Mouse (Mus musculus): Measurements from ENCODE around the gene Ccdc181. TPM values are rescaled to one million over a fixed set of nuclear protein-coding genes. Genes with fewer than 3 reads are reported as not detected.
A peak's percentile ranks its signal among the peaks of the same experiment; 100 is the strongest.

Gene Ccdc181
- polyA plus RNA-seq, 1 experiment: 0.07 TPM

DNA sequence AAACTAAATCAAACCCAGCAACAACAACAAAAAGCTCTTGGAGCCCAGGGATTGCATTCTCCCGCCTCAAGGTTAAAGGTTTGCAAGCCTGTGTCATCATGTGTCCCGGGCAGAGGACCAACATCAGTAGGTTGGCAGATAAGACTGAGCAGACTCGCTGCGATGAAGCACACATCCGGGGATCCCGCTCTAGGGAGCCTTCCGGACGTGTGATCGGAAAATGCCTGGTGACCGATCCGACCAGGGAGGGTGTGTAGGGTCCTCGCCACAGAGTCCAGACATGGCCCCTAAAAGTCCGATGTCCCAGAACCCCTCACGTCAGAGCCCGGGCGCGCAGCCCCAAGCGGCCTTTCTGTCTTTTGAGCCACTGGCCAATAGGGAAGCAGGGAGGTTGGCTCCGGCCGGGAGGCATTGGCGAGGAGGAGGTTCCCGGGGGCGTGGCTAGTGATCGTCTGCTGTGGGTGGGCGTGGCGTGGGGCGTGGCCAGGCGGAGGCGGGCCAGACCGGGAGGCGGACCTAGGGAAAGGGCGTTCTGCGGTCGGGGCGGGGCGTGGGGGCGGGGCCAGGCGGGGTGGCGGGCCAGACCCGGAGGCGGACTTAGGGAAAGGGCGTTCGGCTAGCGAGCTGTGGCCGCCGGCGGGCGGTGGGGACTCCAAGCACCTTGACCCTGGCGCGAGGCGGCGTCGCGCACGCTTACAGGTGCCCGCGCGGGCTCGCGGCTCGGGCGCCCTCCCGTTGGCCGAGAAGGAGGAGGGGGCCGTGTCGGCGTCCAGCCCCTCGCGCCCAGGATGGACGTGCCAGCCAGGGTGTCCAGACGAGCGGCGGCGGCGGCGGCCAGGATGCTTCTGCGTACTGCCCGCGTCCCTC is 26.7 kb upstream of the Ccdc181 start, which contains the start of gene Slc19a2:
TSS of gene Slc19a2 (plus strand) at position 582 of the 867 bp plus-strand sequence.
- no peaks in the 10 kb centered on the region for H3K9me3 ChIP-seq (ENCODE audit: control insufficient read depth, low read length)
- peak within 1 kb of the TSS; percentile 65 for H3K4me3 ChIP-seq (replicated peaks)
- peaks cover 4% of the 10 kb centered on the region; the same call in 1 of the 2 replicates for H3K27me3 ChIP-seq (ENCODE audit: control insufficient read depth)
- TF ChIP-seq GATA1 (IDR thresholded peaks at IDR 0.05; ENCODE audit: low read length) (peak; percentile 58; the same call in 1 of the 2 replicates), TAL1 (IDR thresholded peaks at IDR 0.05; ENCODE audit: low read length) (no peak)
- no peaks in the 10 kb centered on the region for H3K36me3 ChIP-seq (ENCODE audit: control insufficient read depth)
- H3K4me1 ChIP-seq (ENCODE audit: control insufficient read depth): peaks cover 44% of the 10 kb centered on the region

GRCm38 (mm10) chr1:164249332-164249711 is 26.1 kb upstream of the Ccdc181 start:
- no peaks in the 10 kb centered on the region; the same call in 1 of the 2 replicates for H3K36me3 ChIP-seq (ENCODE audit: control insufficient read depth)
- no peaks in the 10 kb centered on the region for H3K9me3 ChIP-seq (ENCODE audit: control insufficient read depth, low read length)
- H3K27me3 ChIP-seq (ENCODE audit: control insufficient read depth): peaks cover 4% of the 10 kb centered on the region; the same call in 1 of the 2 replicates
- peaks cover 46% of the 10 kb centered on the region for H3K4me1 ChIP-seq (ENCODE audit: control insufficient read depth)
- TF ChIP-seq GATA1 (IDR thresholded peaks at IDR 0.05; ENCODE audit: low read length) (no peak), TAL1 (IDR thresholded peaks at IDR 0.05; ENCODE audit: low read length) (no peak)
- H3K4me3 ChIP-seq (replicated peaks): peak overlapping the region; percentile 65

- Histone ChIP-seq H3K36me3 (ENCODE audit: control insufficient read depth) (peaks cover 2% of the 10 kb centered on the region; the same call in 1 of the 2 replicates), H3K4me3 (replicated peaks) (peak overlapping the region; percentile 65), H3K9me3 (ENCODE audit: control insufficient read depth, low read length) (no peaks in the 10 kb centered on the region), H3K4me1 (ENCODE audit: control insufficient read depth) (peaks cover 56% of the 10 kb centered on the region), H3K27me3 (ENCODE audit: control insufficient read depth) (no peaks in the 10 kb centered on the region)
- TF ChIP-seq TAL1 (IDR thresholded peaks at IDR 0.05; ENCODE audit: low read length): no peak
- no peak for TF ChIP-seq GATA1 (IDR thresholded peaks at IDR 0.05; ENCODE audit: low read length)
Measured at GRCm38 (mm10) chr1:164250391-164251150, 24.8 kb upstream of the Ccdc181 start.

DNA sequence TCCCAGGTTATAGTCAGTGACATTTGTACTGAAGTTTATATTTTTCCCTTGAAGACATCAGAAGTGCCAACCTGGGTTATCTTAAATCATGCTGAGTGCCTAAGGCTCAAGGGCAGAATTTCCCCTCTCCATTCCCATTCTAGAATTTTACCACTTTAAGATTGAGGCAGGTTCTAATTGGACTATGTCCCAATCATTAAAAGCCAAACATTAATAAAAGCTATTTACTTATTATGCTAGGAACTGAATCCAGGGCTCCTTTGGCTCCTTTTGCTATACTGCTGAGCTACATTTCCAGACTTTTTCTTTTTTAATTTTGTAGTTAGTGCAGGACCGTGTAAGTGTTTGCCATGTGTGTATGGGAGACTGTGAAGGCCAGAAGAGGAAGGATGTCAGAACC is 23.9 kb upstream of the Ccdc181 start:
- TF ChIP-seq TAL1 (IDR thresholded peaks at IDR 0.05; ENCODE audit: low read length) (no peak), GATA1 (IDR thresholded peaks at IDR 0.05; ENCODE audit: low read length) (no peak)
- peaks cover 4% of the 10 kb centered on the region for H3K36me3 ChIP-seq (ENCODE audit: control insufficient read depth)
- no peak overlapping the region for H3K4me3 ChIP-seq (replicated peaks)
- H3K9me3 ChIP-seq (ENCODE audit: control insufficient read depth, low read length): no peaks in the 10 kb centered on the region
- H3K27me3 ChIP-seq (ENCODE audit: control insufficient read depth): no peaks in the 10 kb centered on the region
- peaks cover 56% of the 10 kb centered on the region for H3K4me1 ChIP-seq (ENCODE audit: control insufficient read depth)

DNA sequence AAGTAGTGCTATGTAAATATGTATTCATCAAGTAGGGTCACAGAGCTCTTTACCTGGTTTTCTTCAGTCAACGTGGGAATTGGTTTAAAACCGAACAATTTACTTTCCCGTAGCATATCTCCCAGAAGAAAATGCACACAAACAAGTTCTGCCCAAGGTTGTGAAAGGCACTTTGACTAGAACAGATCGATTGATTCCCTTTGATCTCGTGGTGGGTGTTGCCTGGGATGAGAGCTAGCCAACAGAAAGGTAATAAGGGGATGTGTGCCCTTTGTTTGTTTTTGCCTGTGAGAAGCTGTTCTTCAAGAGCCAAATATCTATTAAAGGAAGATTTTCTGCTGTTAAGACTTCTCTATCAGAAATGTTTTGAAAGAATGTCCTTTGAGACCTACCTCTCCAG is 22.8 kb upstream of the Ccdc181 start:
- Histone ChIP-seq H3K27me3 (ENCODE audit: control insufficient read depth) (no peaks in the 10 kb centered on the region), H3K36me3 (ENCODE audit: control insufficient read depth) (peaks cover 15% of the 10 kb centered on the region), H3K4me1 (ENCODE audit: control insufficient read depth) (peaks cover 53% of the 10 kb centered on the region), H3K4me3 (replicated peaks) (no peak overlapping the region), H3K9me3 (ENCODE audit: control insufficient read depth, low read length) (no peaks in the 10 kb centered on the region)
- TF ChIP-seq TAL1 (IDR thresholded peaks at IDR 0.05; ENCODE audit: low read length) (no peak), GATA1 (IDR thresholded peaks at IDR 0.05; ENCODE audit: low read length) (no peak)

DNA sequence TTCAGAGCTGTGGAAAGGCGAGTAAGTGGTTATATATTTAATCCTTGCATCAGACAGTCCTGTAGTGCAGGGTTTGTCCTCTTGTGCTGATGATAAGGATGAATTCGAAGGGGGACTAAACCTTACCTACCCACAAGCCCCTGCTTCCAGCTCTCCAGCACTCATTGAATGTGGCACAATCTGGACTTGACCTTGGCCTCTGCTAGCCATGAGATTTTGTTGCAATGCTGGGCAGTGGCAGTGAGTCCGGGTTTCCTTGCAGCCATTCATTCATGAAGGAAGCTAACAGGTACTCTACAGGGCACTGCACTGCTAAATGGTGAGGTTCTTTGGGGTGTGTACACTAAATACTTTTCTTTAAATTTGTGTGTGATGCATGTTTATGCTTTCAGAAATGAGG is 20.5 kb upstream of the Ccdc181 start:
- Histone ChIP-seq H3K36me3 (ENCODE audit: control insufficient read depth) (peaks cover 33% of the 10 kb centered on the region), H3K9me3 (ENCODE audit: control insufficient read depth, low read length) (no peaks in the 10 kb centered on the region), H3K27me3 (ENCODE audit: control insufficient read depth) (no peaks in the 10 kb centered on the region), H3K4me3 (replicated peaks) (no peak overlapping the region), H3K4me1 (ENCODE audit: control insufficient read depth) (peaks cover 37% of the 10 kb centered on the region)
- TF ChIP-seq TAL1 (IDR thresholded peaks at IDR 0.05; ENCODE audit: low read length) (no peak), GATA1 (IDR thresholded peaks at IDR 0.05; ENCODE audit: low read length) (no peak)

DNA sequence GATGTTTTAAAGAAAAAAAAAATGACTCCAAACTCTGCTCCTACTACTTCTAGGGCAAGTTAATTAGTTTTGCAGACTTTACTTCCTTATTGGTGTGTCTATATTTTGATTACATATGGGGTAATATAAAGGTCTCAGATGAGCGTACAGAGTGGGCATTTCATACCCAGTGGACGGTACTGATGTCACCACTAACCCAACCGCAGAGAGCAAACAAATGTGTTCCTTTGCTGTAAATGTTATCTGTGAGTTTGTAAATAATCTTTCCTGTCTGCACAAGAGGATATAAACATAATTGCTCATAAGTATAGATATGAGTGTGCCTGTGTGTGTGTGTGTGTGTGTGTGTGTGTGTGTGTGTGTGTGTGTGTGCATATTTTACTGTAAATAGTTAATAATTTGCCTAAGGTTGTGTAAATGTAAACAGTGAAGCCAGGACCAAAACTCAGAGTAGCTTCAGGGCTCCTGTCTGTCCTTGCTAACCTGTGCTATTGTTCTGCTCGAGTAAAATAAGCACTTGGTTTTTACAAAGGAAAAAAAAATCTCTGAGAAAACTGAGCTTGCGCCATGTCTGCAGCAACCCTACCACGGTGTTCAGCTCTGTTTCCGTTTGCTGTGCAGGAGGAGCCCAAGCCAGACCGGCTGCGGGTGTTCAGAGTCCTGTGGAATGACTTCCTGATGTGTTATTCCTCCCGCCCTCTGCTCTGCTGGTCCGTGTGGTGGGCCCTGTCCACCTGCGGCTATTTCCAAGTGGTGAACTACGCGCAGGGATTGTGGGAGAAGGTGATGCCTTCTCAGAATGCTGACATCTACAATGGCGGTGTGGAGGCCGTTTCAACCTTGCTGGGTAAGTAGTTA is 15.0 kb upstream of the Ccdc181 start:
- no peaks in the 10 kb centered on the region; the same call in 1 of the 2 replicates for H3K4me1 ChIP-seq (ENCODE audit: control insufficient read depth)
- no peak overlapping the region for H3K4me3 ChIP-seq (replicated peaks)
- TF ChIP-seq TAL1 (IDR thresholded peaks at IDR 0.05; ENCODE audit: low read length) (no peak), GATA1 (IDR thresholded peaks at IDR 0.05; ENCODE audit: low read length) (no peak)
- no peaks in the 10 kb centered on the region for H3K27me3 ChIP-seq (ENCODE audit: control insufficient read depth)
- H3K36me3 ChIP-seq (ENCODE audit: control insufficient read depth): peaks cover 80% of the 10 kb centered on the region
- H3K9me3 ChIP-seq (ENCODE audit: control insufficient read depth, low read length): no peaks in the 10 kb centered on the region

GRCm38 (mm10) chr1:164261553-164261952 is 13.8 kb upstream of the Ccdc181 start:
- no peak for TF ChIP-seq TAL1 (IDR thresholded peaks at IDR 0.05; ENCODE audit: low read length)
- no peak for TF ChIP-seq GATA1 (IDR thresholded peaks at IDR 0.05; ENCODE audit: low read length)
- H3K36me3 ChIP-seq (ENCODE audit: control insufficient read depth): peaks cover 85% of the 10 kb centered on the region
- H3K27me3 ChIP-seq (ENCODE audit: control insufficient read depth): no peaks in the 10 kb centered on the region
- H3K4me1 ChIP-seq (ENCODE audit: control insufficient read depth): no peaks in the 10 kb centered on the region; the same call in 1 of the 2 replicates
- H3K9me3 ChIP-seq (ENCODE audit: control insufficient read depth, low read length): 0 out of 2 replicates have a peak, but pooled peaks cover under 1% of the 10 kb centered on the region
- no peak overlapping the region for H3K4me3 ChIP-seq (replicated peaks)

Measured in erythroblast, embryonic 14.5 days (primary cell).